In the genomic region with DNA sequence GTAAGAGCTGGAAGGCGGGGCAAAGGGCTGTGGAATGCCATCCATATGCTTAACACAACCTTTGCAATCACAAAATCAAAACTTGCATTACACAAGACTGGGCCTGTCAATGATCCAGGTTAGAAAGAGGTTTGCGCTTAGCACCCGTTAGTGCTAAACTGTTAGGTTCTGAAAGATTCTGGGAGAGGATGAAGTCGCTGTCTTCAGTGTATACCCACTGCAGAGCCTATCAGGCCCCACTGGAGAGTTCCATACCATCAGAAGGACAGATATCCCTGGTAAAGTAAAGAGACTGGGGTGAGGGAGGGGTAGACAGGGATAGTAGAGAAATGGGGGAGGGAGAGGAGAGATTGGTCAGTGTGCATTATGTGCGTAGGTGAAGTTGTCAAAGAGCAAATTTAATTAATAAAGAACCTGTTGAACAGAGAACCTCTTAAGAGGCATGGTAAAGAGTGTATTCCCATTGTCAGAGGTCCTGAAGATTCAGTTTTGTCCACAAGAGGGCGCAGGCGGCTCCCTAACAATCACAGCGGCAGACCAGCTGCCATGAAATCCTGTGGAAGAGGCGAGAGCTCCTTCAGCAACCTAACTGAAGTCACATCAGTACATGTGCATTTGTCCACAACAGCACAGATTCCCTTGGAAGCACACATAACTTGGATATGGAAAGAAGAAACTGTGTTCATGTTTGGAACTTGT, we compare ENCODE assay signal across 9 mouse cellular contexts. TPM values are rescaled to one million over a fixed set of nuclear protein-coding genes. Genes with fewer than 3 reads are reported as not detected.
DNase-seq lines count a peak whose midpoint lies in the region; ATAC-seq and TF ChIP-seq lines count a peak whose summit lies in the region.
"Had no signal": no experiment of that assay in that cellular context is flagged by ENCODE, and none has a peak within 500 bp of the region (broad histone marks: within the 10 kb centered on the region; RNA-seq: fewer than 3 reads in every experiment).

No protein-coding gene starts in this region.

- H3K9me3 ChIP-seq in heart, embryonic 12.5 days (replicated peaks): no peaks in the 10 kb centered on the region
- no peaks in the 10 kb centered on the region for H3K9me3 ChIP-seq in kidney, postnatal 0 days (replicated peaks; ENCODE audit: low read length)
- no peaks in the 10 kb centered on the region for H3K9me3 ChIP-seq in liver, embryonic 12.5 days (replicated peaks)
- H3K9me3 ChIP-seq in neural tube, embryonic 12.5 days: no peaks in the 10 kb centered on the region
- H3K9me3 ChIP-seq in stomach, embryonic 16.5 days (replicated peaks; ENCODE audit: control insufficient read depth, low read length): no peaks in the 10 kb centered on the region

- no peak overlapping the region for H3K9ac ChIP-seq in heart, embryonic 12.5 days
- H3K9ac ChIP-seq in kidney, postnatal 0 days (ENCODE audit: low read depth, low read length): no peak overlapping the region
- no peak overlapping the region for H3K9ac ChIP-seq in liver, embryonic 12.5 days
- no peak overlapping the region for H3K9ac ChIP-seq in neural tube, embryonic 12.5 days
- no peak overlapping the region for H3K9ac ChIP-seq in stomach, embryonic 16.5 days (ENCODE audit: low read length)

- no peak overlapping the region for H3K4me2 ChIP-seq in heart, embryonic 12.5 days
- no peak overlapping the region for H3K4me2 ChIP-seq in kidney, postnatal 0 days (ENCODE audit: low read length)
- H3K4me2 ChIP-seq in liver, embryonic 12.5 days: no peak overlapping the region
- H3K4me2 ChIP-seq in neural tube, embryonic 12.5 days (replicated peaks): no peak overlapping the region
- H3K4me2 ChIP-seq in stomach, embryonic 16.5 days (ENCODE audit: low read depth, low read length): no peak overlapping the region

- peak; percentile 42; the same call in 1 of the 2 replicates for ATAC-seq in heart, embryonic 12.5 days (ENCODE audit: insufficient number of reproducible peaks, low FRiP score)
- ATAC-seq in kidney, postnatal 0 days (replicated peaks; ENCODE audit: low FRiP score, low read depth): peak; percentile 69; the same call in 1 of the 2 replicates
- ATAC-seq in liver, embryonic 12.5 days: 0 out of 2 replicates have a peak, but pooled peaks have one; percentile 54
- peak; percentile 71; the same call in 1 of the 2 replicates for ATAC-seq in neural tube, embryonic 12.5 days (ENCODE audit: low FRiP score, low read depth)
- ATAC-seq in stomach, embryonic 16.5 days (ENCODE audit: insufficient read depth, low FRiP score): peak; percentile 62

- H3K4me1 ChIP-seq in heart, embryonic 12.5 days (replicated peaks): 0 out of 2 replicates have a peak, but pooled peaks cover 9% of the 10 kb centered on the region
- no peaks in the 10 kb centered on the region for H3K4me1 ChIP-seq in kidney, postnatal 0 days (replicated peaks; ENCODE audit: insufficient read depth, low read length)
- H3K4me1 ChIP-seq in liver, embryonic 12.5 days: peaks cover 6% of the 10 kb centered on the region; the same call in 1 of the 2 replicates
- H3K4me1 ChIP-seq in neural tube, embryonic 12.5 days: no peaks in the 10 kb centered on the region
- no peaks in the 10 kb centered on the region for H3K4me1 ChIP-seq in stomach, embryonic 16.5 days (ENCODE audit: control insufficient read depth, insufficient read depth, low read length)

- H3K27me3 ChIP-seq in heart, embryonic 12.5 days (replicated peaks): no peaks in the 10 kb centered on the region
- H3K27me3 ChIP-seq in kidney, postnatal 0 days (ENCODE audit: insufficient read depth, low read length): no peaks in the 10 kb centered on the region
- H3K27me3 ChIP-seq in liver, embryonic 12.5 days (replicated peaks): no peaks in the 10 kb centered on the region
- no peaks in the 10 kb centered on the region for H3K27me3 ChIP-seq in neural tube, embryonic 12.5 days (replicated peaks)
- H3K27me3 ChIP-seq in stomach, embryonic 16.5 days (ENCODE audit: control insufficient read depth, insufficient read depth, low read length): no peaks in the 10 kb centered on the region

- no peaks in the 10 kb centered on the region for H3K36me3 ChIP-seq in heart, embryonic 12.5 days
- H3K36me3 ChIP-seq in kidney, postnatal 0 days (ENCODE audit: insufficient read depth, low read length): no peaks in the 10 kb centered on the region
- H3K36me3 ChIP-seq in liver, embryonic 12.5 days: no peaks in the 10 kb centered on the region
- no peaks in the 10 kb centered on the region for H3K36me3 ChIP-seq in neural tube, embryonic 12.5 days
- no peaks in the 10 kb centered on the region for H3K36me3 ChIP-seq in stomach, embryonic 16.5 days (ENCODE audit: control insufficient read depth, insufficient read depth, low read length)

- no peak overlapping the region for H3K4me3 ChIP-seq in heart, embryonic 12.5 days
- no peak overlapping the region for H3K4me3 ChIP-seq in kidney, postnatal 0 days (replicated peaks; ENCODE audit: low read depth, low read length)
- H3K4me3 ChIP-seq in liver, embryonic 12.5 days: no peak overlapping the region
- H3K4me3 ChIP-seq in neural tube, embryonic 12.5 days: no peak overlapping the region
- H3K4me3 ChIP-seq in stomach, embryonic 16.5 days (replicated peaks; ENCODE audit: low read length): no peak overlapping the region
- H3K4me3 ChIP-seq: erythroblast, embryonic 14.5 days had no signal

- WGBS in heart, embryonic 12.5 days: 28% methylated on average over 9 of the region's 9 CpGs
- 33% methylated on average over 9 of the region's 9 CpGs for WGBS in kidney, postnatal 0 days
- WGBS in liver, embryonic 12.5 days (ENCODE audit: insufficient replicate concordance): 29% methylated on average over 9 of the region's 9 CpGs
- WGBS in neural tube, embryonic 12.5 days: 32% methylated on average over 9 of the region's 9 CpGs
- 31% methylated on average over 9 of the region's 9 CpGs for WGBS in stomach, embryonic 16.5 days

- no peak overlapping the region for H3K27ac ChIP-seq in heart, embryonic 12.5 days (ENCODE audit: poor library complexity, severe bottlenecking)
- H3K27ac ChIP-seq in kidney, postnatal 0 days: no peak overlapping the region
- H3K27ac ChIP-seq in liver, embryonic 12.5 days: no peak overlapping the region
- no peak overlapping the region for H3K27ac ChIP-seq in neural tube, embryonic 12.5 days
- no peak overlapping the region for H3K27ac ChIP-seq in stomach, embryonic 16.5 days (ENCODE audit: low read length)

- peak; percentile 99 for TF ChIP-seq CTCF in kidney, postnatal 0 days (IDR thresholded peaks at IDR 0.05; ENCODE audit: low read depth)

- peak; percentile 51 to 71 for DNase-seq in CD8-positive naive resting alpha-beta T cell, adult 2 months (ENCODE audit: low read depth in 2 of 2, low spot score in 2 of 2)
- DNase-seq in c-Kit-negative CD71-positive TER-119-positive erythroid progenitor cells, embryonic 14.5 days (ENCODE audit: low read depth, low spot score): peak; percentile 62
- DNase-seq in fibroblast of lung, adult 2 months (ENCODE audit: low read depth): peak; percentile 50
- peak; percentile 91 for DNase-seq in kidney, postnatal 0 days (ENCODE audit: low spot score)

RNA-seq across cellular contexts. Expression of gene Smarca5, which starts 13.9 kb away (rescaled TPM):
- 61.7 and 64.9 TPM in 2 replicates for polyA plus RNA-seq in heart, embryonic 12.5 days (2016; fragmentation: Nextera tagmentation; extraction: Ambion mirVana)
- 54.8 and 59.3 TPM in 2 replicates for polyA plus RNA-seq in kidney, postnatal 0 days (2015; fragmentation: Nextera tagmentation; extraction: Ambion mirVana)
- polyA plus RNA-seq in liver, embryonic 12.5 days (2016; fragmentation: Nextera tagmentation; extraction: Ambion mirVana): 98.2 and 104 TPM in 2 replicates
- polyA plus RNA-seq in neural tube, embryonic 12.5 days (2016; fragmentation: Nextera tagmentation; extraction: Ambion mirVana): 141 and 156 TPM in 2 replicates
- 30.1 and 39.3 TPM in 2 replicates for polyA plus RNA-seq in stomach, embryonic 16.5 days (2015; fragmentation: Nextera tagmentation; extraction: Ambion mirVana)
